Mouse (Mus musculus): ENCODE measurements around the gene Nat8f2.

DNA sequence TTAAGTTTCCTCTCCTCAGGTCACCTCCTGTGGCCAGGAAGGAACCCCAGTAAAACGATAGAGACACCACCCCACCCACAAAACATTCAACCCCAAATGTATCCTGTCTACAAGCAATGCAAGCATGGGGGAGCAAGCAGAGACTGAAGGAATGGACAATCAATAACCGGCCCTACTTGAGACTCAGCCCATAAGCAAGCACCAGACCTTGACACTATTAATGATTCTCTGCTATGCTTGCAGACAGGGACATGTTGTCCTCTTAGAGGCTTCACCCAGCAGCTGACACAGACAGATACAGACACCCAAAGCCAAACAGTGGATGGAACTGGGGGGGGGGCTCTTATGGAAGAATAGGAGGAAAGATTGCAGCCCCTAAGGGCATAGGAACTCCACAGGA, 43.1 kb downstream of the Nat8f2 start:
- TF ChIP-seq CTCF (IDR thresholded peaks at IDR 0.05; ENCODE audit: low read depth) = no peak
- no peak for TF ChIP-seq EP300 (IDR thresholded peaks at IDR 0.05; ENCODE audit: low read depth)

Measured in liver, embryonic 14.5 days (tissue).